Mouse (Mus musculus) thymus, adult 2 months (tissue): ENCODE data around the gene Klf9. TPM values are rescaled to one million over a fixed set of nuclear protein-coding genes. Genes with fewer than 3 reads are reported as not detected.

Source experiments
- DNase-seq: peaks from one replicate; pipeline ENCODE4 v3.0.0; 2021
- H3K27ac ChIP-seq: fragments of 200-500 bp; 2 replicates; pipeline ENCODE4 v1.5.1; 2012; ENCODE audit warnings: low read length, control low read depth; ENCODE audit not compliant: control insufficient read depth, insufficient read depth
- H3K27me3 ChIP-seq: fragments of 200-500 bp; 2 replicates; pipeline ENCODE4 v1.6.1; 2012; ENCODE audit warnings: mild to moderate bottlenecking, low read length, moderate library complexity, mixed read lengths; ENCODE audit not compliant: control insufficient read depth, insufficient read depth
- H3K36me3 ChIP-seq: fragments of 200-500 bp; 2 replicates; pipeline ENCODE4 v1.6.1; 2012; ENCODE audit warnings: mild to moderate bottlenecking, low read length, moderate library complexity; ENCODE audit not compliant: control insufficient read depth, insufficient read depth
- H3K4me1 ChIP-seq: fragments of 200-500 bp; replicated peaks from 2 replicates; pipeline ENCODE4 v1.6.1; 2012; ENCODE audit warnings: low read length; ENCODE audit not compliant: control insufficient read depth, insufficient read depth
- H3K4me3 ChIP-seq: fragments of 200-500 bp; 2 replicates; pipeline ENCODE4 v1.5.1; 2012; ENCODE audit warnings: mild to moderate bottlenecking, low read length, control low read depth, moderate library complexity; ENCODE audit not compliant: control insufficient read depth, insufficient read depth
- CTCF ChIP-seq: fragments of 200-500 bp; IDR thresholded peaks from 2 replicates; pipeline ENCODE4 v1.5.1; 2012; ENCODE audit warnings: mild to moderate bottlenecking, control low read depth, low read length, moderate library complexity, borderline replicate concordance; ENCODE audit not compliant: control insufficient read depth, poor library complexity, insufficient read depth; ENCODE audit errors: extremely low read depth
- POLR2A ChIP-seq: fragments of 200-500 bp; IDR thresholded peaks from 2 replicates; pipeline ENCODE4 v1.6.1; 2012; ENCODE audit warnings: mild to moderate bottlenecking, low read length, control low read depth, moderate library complexity; ENCODE audit not compliant: control insufficient read depth, poor library complexity, insufficient read depth; ENCODE audit errors: extremely low read depth
- WGBS: fragments of 180-500 bp; shearing (Covaris S2); methylation state at CpG from one replicate; pipeline ENCODE4 v1.1.7; 2018; 5-methylcytosine and 5-hydroxymethylcytosine counted together
- polyA plus RNA-seq: library from polyadenylated mRNA; depleted of rRNA; stranded (reverse); fragments of >200 nt; gene quantifications from 2 replicates; pipeline ENCODE4 v1.2.3, GENCODE M21; 2012

Gene Klf9
- polyA plus RNA-seq, 1 experiment, result 6.9 TPM

DNA sequence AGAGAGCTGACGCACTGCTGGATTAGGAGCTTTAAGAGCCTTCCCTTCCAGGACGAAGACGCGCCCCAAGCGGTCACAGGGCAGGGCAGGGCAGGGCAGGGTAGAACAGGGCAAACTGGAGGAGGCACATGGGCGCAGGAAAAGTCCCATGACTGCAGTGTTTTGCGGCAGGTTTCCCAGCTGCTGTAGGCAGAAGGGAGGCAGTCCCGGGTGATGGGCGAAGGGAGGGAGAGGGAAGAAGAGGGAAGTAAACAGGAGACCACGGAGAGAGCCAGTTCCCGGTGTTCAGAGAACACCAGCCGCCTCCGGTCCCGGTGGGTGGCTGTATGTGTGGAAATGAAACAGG lies 7.0 kb upstream of the Klf9 start:
- no peak for DNase-seq
- TF ChIP-seq CTCF (no peak), POLR2A (no peak)
- peak overlapping the region; percentile 43; the same call in 1 of the 2 replicates for H3K27ac ChIP-seq
- H3K36me3 ChIP-seq, result no peaks in the 10 kb centered on the region
- H3K27me3 ChIP-seq, result no peaks in the 10 kb centered on the region; the same call in 1 of the 2 replicates
- WGBS, result 11% methylated on average over 14 of the region's 14 CpGs
- peaks cover 21% of the 10 kb centered on the region for H3K4me1 ChIP-seq
- H3K4me3 ChIP-seq, result peak overlapping the region; percentile 8; the same call in 1 of the 2 replicates

- Histone ChIP-seq H3K27ac (peak overlapping the region; percentile 43; the same call in 1 of the 2 replicates), H3K4me3 (peak overlapping the region; percentile 41), H3K36me3 (no peaks in the 10 kb centered on the region), H3K27me3 (no peaks in the 10 kb centered on the region; the same call in 1 of the 2 replicates), H3K4me1 (peaks cover 21% of the 10 kb centered on the region)
- no peak for TF ChIP-seq CTCF
- TF ChIP-seq POLR2A, result no peak
- WGBS, result 2% methylated on average over 47 of the region's 47 CpGs
- peak; percentile 19 for DNase-seq
These were observed 6.4 kb upstream of the Klf9 start for GRCm38 (mm10) chr19:23134441-23135301.

GRCm38 (mm10) chr19:23135349-23136201 lies 5.5 kb upstream of the Klf9 start:
- peak overlapping the region; percentile 41 for H3K4me3 ChIP-seq
- H3K27ac ChIP-seq, result peak overlapping the region; percentile 49; the same call in 1 of the 2 replicates
- no peaks in the 10 kb centered on the region; the same call in 1 of the 2 replicates for H3K27me3 ChIP-seq
- TF ChIP-seq CTCF, result no peak
- no peak for TF ChIP-seq POLR2A
- no peaks in the 10 kb centered on the region for H3K36me3 ChIP-seq
- H3K4me1 ChIP-seq, result peaks cover 21% of the 10 kb centered on the region
- DNase-seq, result peak; percentile 43
- under 1% methylated on average over 55 of the region's 55 CpGs for WGBS

GRCm38 (mm10) chr19:23136202-23136850 lies 4.7 kb upstream of the Klf9 start:
- Histone ChIP-seq H3K27me3 (no peaks in the 10 kb centered on the region; the same call in 1 of the 2 replicates), H3K36me3 (no peaks in the 10 kb centered on the region), H3K27ac (peak overlapping the region; percentile 49; the same call in 1 of the 2 replicates), H3K4me1 (peaks cover 21% of the 10 kb centered on the region), H3K4me3 (peak overlapping the region; percentile 41)
- TF ChIP-seq CTCF, result no peak
- TF ChIP-seq POLR2A, result no peak
- 33% methylated on average over 27 of the region's 27 CpGs for WGBS
- DNase-seq, result no peak

- TF ChIP-seq CTCF, result no peak
- DNase-seq, result no peak
- Histone ChIP-seq H3K4me3 (no peak overlapping the region), H3K36me3 (no peaks in the 10 kb centered on the region), H3K27ac (no peak overlapping the region), H3K4me1 (peaks cover 28% of the 10 kb centered on the region), H3K27me3 (peaks cover 8% of the 10 kb centered on the region; the same call in 1 of the 2 replicates)
- 89% methylated on average over 2 of the region's 2 CpGs for WGBS
These were observed 3.7 kb upstream of the Klf9 start for GRCm38 (mm10) chr19:23137295-23137694.
